Mouse (Mus musculus) heart, adult 2 months (tissue): ENCODE measurements around the gene Zcchc7.

Experiments
- EP300 ChIP-seq: fragments of 200-500 bp; IDR thresholded peaks from 2 replicates; pipeline ENCODE4 v1.6.1; 2011; ENCODE audit warnings: low read depth, low read length, control low read depth; ENCODE audit not compliant: insufficient read depth
- POLR2A ChIP-seq: fragments of 200-500 bp; IDR thresholded peaks from 2 replicates; pipeline ENCODE4 v1.6.1; 2011; ENCODE audit warnings: mild to moderate bottlenecking, low read depth, low read length, control low read depth; ENCODE audit not compliant: insufficient read depth

GRCm38 (mm10) chr4:44740471-44740870 lies 15.2 kb upstream of the Zcchc7 start:
- TF ChIP-seq EP300 (no peak), POLR2A (no peak)
